Mouse (Mus musculus): ENCODE measurements around the gene Disp3.

GRCm38 (mm10) chr4:148315377-148316175 is 27.8 kb upstream of the Disp3 start:
- TF ChIP-seq POLR2A (IDR thresholded peaks at IDR 0.05; ENCODE audit: low read depth, low read length) (no peak), CTCF (conservative IDR thresholded peaks at IDR 0.05; ENCODE audit: insufficient read depth, insufficient read length, low read depth, low read length) (no peak)
